Mouse (Mus musculus) macrophage (primary cell): Measurements from ENCODE around the gene Cacna1d. TPM values are rescaled to one million over a fixed set of nuclear protein-coding genes. Genes with fewer than 3 reads are reported as not detected.

Source experiments
- H3K27ac ChIP-seq: fragments of 350-480 bp; formaldehyde crosslinking; 2 replicates; pipeline ENCODE4 v1.9.0; 2021
- H3K36me3 ChIP-seq: fragments of 350-480 bp; formaldehyde crosslinking; 2 replicates; pipeline ENCODE4 v1.9.0; 2021; ENCODE audit errors: inconsistent target
- H3K4me3 ChIP-seq: fragments of 350-480 bp; formaldehyde crosslinking; 2 replicates; pipeline ENCODE4 v1.9.0; 2021; ENCODE audit errors: inconsistent target
- H3K79me2 ChIP-seq: fragments of 350-480 bp; formaldehyde crosslinking; 2 replicates; pipeline ENCODE4 v1.9.0; 2021; ENCODE audit errors: inconsistent target
- WGBS: methylation state at CpG from one replicate; pipeline ENCODE4 v1.1.7; 2026; ENCODE audit warnings: inconsistent platforms; ENCODE audit not compliant: missing documents; 5-methylcytosine and 5-hydroxymethylcytosine counted together
- polyA plus RNA-seq: library from polyadenylated mRNA; stranded (reverse); fragments of 250-400 nt; gene quantifications from 3 replicates; pipeline ENCODE4 v1.2.4, GENCODE M21; 2018; ENCODE audit warnings: inconsistent platforms

Cacna1d gene
- polyA plus RNA-seq, 1 experiment from 2014 or later: 2.5 TPM

- Histone ChIP-seq H3K36me3 (no peaks in the 10 kb centered on the region), H3K79me2 (no peaks in the 10 kb centered on the region), H3K4me3 (no peak overlapping the region), H3K27ac (no peak overlapping the region)
- no CpG with 5 or more reads among the region's 1 CpGs for WGBS
Observed at GRCm38 (mm10) chr14:30372878-30373277, 118.4 kb downstream of the Cacna1d start.

DNA sequence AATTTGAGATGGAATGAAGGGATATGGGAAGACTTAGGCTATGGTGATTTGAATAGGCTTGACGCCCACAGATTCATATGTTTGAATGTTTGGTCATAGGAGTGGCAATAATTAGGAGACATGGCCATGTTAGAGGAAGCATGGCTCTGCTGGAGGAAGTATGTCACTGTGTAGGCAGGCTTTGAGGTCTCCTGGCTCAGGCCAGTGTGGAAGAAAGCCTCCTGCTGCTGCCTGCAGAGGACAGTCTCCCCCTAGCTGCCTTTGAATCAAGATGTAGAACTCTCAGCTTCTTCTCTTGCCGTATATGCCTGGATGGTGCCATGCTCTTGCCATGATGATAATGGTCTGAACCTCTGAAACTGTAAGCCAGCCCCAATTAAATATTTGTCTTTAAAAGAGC lies 120.2 kb downstream of the Cacna1d start:
- Histone ChIP-seq H3K4me3 (no peak overlapping the region), H3K36me3 (no peaks in the 10 kb centered on the region), H3K79me2 (no peaks in the 10 kb centered on the region), H3K27ac (no peak overlapping the region)
- 63% methylated on average over 2 of the region's 2 CpGs for WGBS

- H3K27ac ChIP-seq: no peak overlapping the region
- no peaks in the 10 kb centered on the region for H3K79me2 ChIP-seq
- WGBS: 88% methylated on average over 4 of the region's 4 CpGs
- no peaks in the 10 kb centered on the region for H3K36me3 ChIP-seq
- H3K4me3 ChIP-seq: no peak overlapping the region
Observed at GRCm38 (mm10) chr14:30367074-30367473, 124.2 kb downstream of the Cacna1d start.

GRCm38 (mm10) chr14:30365866-30366265 lies 125.4 kb downstream of the Cacna1d start:
- Histone ChIP-seq H3K27ac (peak overlapping the region; percentile 32), H3K4me3 (no peak overlapping the region), H3K79me2 (no peaks in the 10 kb centered on the region), H3K36me3 (no peaks in the 10 kb centered on the region)
- WGBS: 71% methylated on average over 5 of the region's 5 CpGs

DNA sequence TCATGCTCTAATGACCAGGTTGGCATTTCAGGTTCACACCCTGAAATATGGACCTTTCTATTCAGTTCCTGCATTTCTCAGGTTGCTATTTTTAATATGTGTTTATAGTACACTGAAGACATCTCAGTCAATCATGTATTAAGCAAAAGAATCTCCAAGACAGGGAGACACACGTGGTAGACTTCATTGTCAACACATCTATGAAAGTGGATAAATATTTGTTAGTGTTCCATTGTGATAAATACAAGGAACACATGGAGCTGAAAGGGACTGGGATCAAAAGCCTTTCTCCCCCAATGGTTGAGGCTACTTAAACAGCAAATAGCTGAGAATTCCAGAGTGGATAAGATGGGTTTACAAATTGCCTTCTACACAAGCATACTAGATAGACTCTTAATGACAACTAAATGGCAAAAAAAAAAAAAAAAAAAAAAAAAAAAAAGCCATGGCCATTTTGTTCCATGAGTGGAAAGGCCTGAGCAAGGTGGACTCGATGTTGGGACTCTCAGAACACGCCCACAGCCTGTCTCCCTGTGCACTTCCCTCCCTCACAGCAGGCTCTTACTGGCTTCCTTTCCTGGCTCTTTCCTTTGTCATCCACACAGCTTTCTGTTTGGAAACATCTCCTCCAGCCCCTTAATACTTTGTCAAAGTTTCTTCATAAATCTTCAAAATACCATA lies 127.6 kb downstream of the Cacna1d start:
- 83% methylated on average over 3 of the region's 3 CpGs for WGBS
- Histone ChIP-seq H3K79me2 (no peaks in the 10 kb centered on the region), H3K27ac (no peak overlapping the region), H3K4me3 (no peak overlapping the region), H3K36me3 (no peaks in the 10 kb centered on the region)

GRCm38 (mm10) chr14:30362370-30362769 lies 128.9 kb downstream of the Cacna1d start:
- no peaks in the 10 kb centered on the region for H3K79me2 ChIP-seq
- WGBS: 52% methylated on average over 4 of the region's 4 CpGs
- peak overlapping the region; percentile 52 for H3K27ac ChIP-seq
- H3K4me3 ChIP-seq: no peak overlapping the region
- no peaks in the 10 kb centered on the region for H3K36me3 ChIP-seq

DNA sequence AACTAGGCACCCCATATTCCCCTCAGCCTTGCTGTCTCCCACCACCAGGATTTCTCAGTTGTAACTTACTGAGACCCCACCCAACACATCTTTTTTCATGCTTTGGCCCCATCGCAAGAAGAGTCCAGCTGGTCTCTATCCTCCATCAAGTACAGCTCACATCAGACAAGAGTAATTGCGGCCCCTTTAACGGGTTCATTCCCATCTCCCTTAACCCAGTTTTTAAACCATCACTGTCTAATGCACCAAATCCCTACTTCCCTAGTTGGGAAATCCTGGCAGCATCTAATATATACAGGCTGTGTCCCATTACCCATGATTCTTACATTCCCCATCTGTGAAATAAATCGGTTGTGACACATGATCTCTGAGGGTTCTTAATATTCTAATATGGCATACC lies 130.8 kb downstream of the Cacna1d start:
- Histone ChIP-seq H3K27ac (no peak overlapping the region), H3K4me3 (no peak overlapping the region), H3K36me3 (no peaks in the 10 kb centered on the region), H3K79me2 (no peaks in the 10 kb centered on the region)
- 90% methylated on average over 4 of the region's 4 CpGs for WGBS

- Histone ChIP-seq H3K79me2 (no peaks in the 10 kb centered on the region), H3K4me3 (no peak overlapping the region), H3K36me3 (no peaks in the 10 kb centered on the region), H3K27ac (no peak overlapping the region)
- WGBS: 91% methylated on average over 5 of the region's 6 CpGs
Observed at GRCm38 (mm10) chr14:30360004-30360403, 131.3 kb downstream of the Cacna1d start.

GRCm38 (mm10) chr14:30358028-30358427 lies 133.2 kb downstream of the Cacna1d start:
- Histone ChIP-seq H3K27ac (no peak overlapping the region), H3K79me2 (no peaks in the 10 kb centered on the region)
- WGBS: 95% methylated on average over 1 of the region's 1 CpGs

GRCm38 (mm10) chr14:30356456-30356855 lies 134.8 kb downstream of the Cacna1d start:
- no peak overlapping the region for H3K27ac ChIP-seq

More at GRCm38 (mm10) chr14:30358028-30358427, 133.2 kb downstream of the Cacna1d start:
- Histone ChIP-seq H3K4me3 (no peak overlapping the region), H3K36me3 (no peaks in the 10 kb centered on the region)

DNA sequence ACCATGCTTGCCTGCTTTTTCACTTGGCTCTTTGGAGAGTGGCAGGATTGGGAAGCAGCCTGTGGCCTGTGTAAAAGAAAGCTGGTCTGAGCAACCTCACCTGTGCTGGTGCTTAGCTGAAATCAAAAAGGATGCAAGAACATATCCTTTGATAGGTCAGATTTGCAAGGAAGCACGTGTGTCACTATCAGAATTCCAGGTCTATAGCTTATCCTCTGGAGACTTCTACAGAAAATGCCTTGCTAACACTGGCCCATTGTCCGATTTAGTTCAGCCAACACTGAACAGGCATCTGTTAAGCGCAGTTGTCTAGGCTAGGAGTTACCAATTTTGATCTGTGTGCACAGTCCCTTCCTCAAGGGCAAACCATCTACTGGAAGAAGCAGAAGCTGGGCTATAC lies 136.5 kb downstream of the Cacna1d start:
- H3K36me3 ChIP-seq: no peaks in the 10 kb centered on the region
- H3K4me3 ChIP-seq: no peak overlapping the region
- no peaks in the 10 kb centered on the region for H3K79me2 ChIP-seq
- 94% methylated on average over 3 of the region's 3 CpGs for WGBS
- no peak overlapping the region for H3K27ac ChIP-seq

More at GRCm38 (mm10) chr14:30356456-30356855, 134.8 kb downstream of the Cacna1d start:
- H3K36me3 ChIP-seq: no peaks in the 10 kb centered on the region
- WGBS: 95% methylated on average over 3 of the region's 3 CpGs
- no peaks in the 10 kb centered on the region for H3K79me2 ChIP-seq
- no peak overlapping the region for H3K4me3 ChIP-seq

- Histone ChIP-seq H3K36me3 (no peaks in the 10 kb centered on the region), H3K4me3 (no peak overlapping the region)
- 54% methylated on average over 8 of the region's 8 CpGs for WGBS
Observed at GRCm38 (mm10) chr14:30354127-30354463, 137.2 kb downstream of the Cacna1d start.

DNA sequence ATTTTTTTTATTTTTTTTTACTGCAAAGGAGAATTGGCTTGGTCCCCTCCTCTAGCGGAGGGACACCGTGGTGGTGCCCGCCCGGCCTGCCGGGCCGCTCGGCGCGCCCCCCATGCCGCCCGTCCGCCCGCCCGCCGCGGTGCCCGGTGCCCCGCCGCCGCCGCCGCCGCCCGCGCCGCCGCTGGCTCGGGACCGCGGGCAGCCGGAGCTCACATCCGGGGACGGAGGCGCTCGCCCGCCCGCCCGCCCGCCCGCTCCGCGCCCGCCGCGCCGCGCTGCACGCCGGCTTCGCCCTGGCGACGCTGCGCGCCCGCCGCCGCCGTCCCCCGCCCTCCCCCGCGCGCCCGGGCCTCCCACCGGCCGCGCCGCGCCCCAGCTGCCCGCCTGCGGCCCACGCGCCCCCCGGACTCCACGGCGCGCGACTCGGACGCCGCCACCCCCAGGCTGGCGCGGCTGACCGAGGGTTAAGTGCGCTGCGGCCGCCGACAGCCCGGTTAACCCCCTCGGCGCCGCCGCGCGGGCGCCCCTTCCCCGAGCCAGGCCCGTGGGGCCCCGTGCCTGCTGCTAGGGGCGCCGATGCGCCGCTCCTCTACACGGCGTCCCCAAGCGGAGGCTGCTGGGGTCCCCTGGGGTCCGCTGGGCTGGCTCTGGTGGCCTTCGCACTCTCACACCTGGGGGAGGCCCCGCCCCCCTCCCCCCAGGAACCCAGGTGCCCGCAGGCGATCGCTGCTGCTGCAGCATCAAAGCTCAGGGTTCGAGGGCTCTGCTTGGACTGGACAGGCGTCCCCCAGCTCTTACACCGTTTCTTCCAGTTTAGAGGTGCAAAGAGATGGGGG lies 137.7 kb downstream of the Cacna1d start:
- Histone ChIP-seq H3K36me3 (no peaks in the 10 kb centered on the region), H3K27ac (no peak overlapping the region), H3K4me3 (peak overlapping the region; percentile 10; the same call in 1 of the 2 replicates), H3K79me2 (no peaks in the 10 kb centered on the region)
- under 1% methylated on average over 52 of the region's 114 CpGs for WGBS

More at GRCm38 (mm10) chr14:30354127-30354463, 137.2 kb downstream of the Cacna1d start:
- H3K79me2 ChIP-seq: no peaks in the 10 kb centered on the region
- H3K27ac ChIP-seq: no peak overlapping the region

DNA sequence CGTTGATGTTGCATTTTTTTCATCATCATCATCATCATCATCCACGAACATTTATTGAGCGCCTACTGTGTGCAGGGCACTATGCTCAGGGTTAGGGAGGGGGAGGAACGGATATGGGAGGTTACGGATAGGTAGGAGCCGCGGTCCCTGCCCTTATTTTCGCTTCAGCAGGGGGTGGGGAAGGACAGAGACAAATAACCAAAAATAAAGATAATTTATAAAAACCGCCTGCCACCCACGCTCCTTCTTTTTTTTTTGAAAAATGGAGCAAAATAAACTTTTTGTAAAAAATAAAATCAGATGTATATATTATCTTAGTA lies 138.3 kb downstream of the Cacna1d start:
- 5% methylated on average over 10 of the region's 10 CpGs for WGBS
- Histone ChIP-seq H3K36me3 (no peaks in the 10 kb centered on the region), H3K79me2 (no peaks in the 10 kb centered on the region), H3K4me3 (peak overlapping the region; percentile 10; the same call in 1 of the 2 replicates), H3K27ac (no peak overlapping the region)
